Mouse (Mus musculus) layer of hippocampus, adult 6 months (tissue): ENCODE measurements around the gene Cpxm2. TPM values are rescaled to one million over a fixed set of nuclear protein-coding genes. Genes with fewer than 3 reads are reported as not detected.

Source experiments
- long read RNA-seq, 2 experiments: library from polyadenylated mRNA; unstranded; transcript quantifications; one replicate each; pipeline ENCODE4 v2.0.0; 2019 to 2020
- polyA plus RNA-seq: library from polyadenylated mRNA; unstranded; fragments of <200 nt; fragmentation: Nextera tagmentation; gene quantifications from 2 replicates; pipeline ENCODE4 v1.2.3, GENCODE M21; 2021

Cpxm2 gene
- 1.1 and 3.7 TPM in 2 replicates for polyA plus RNA-seq
- long read RNA-seq, experiment 1, partial matches to known transcripts, result 0 of 7 reads
- long read RNA-seq, experiment 1, other reads (novel, unspliced or antisense), result 5 of 7 reads
- long read RNA-seq, experiment 2, partial matches to known transcripts, result 1 of 9 reads
- long read RNA-seq, experiment 2, other reads (novel, unspliced or antisense), result 5 of 9 reads

GRCm38 (mm10) chr7:132154368-132154961 is at the start of gene Cpxm2:
TSS of gene Cpxm2 (minus strand) at chr7:132154739.

Other genes with a start within 250 kb of the Cpxm2 start
- gene Gpr26, start 188.3 kb downstream of the Cpxm2 start, polyA plus RNA-seq, result 6.6 and 6.9 TPM in 2 replicates
- gene Chst15, start 162.5 kb upstream of the Cpxm2 start, polyA plus RNA-seq, result 11.4 and 12.1 TPM in 2 replicates